Mouse (Mus musculus): Measurements from ENCODE around the gene Cfh.
"Not testable (repeated sequence)": the region's sequence is repeated elsewhere in the genome, so short reads cannot be mapped to it uniquely, and the experiment has no call there.

DNA sequence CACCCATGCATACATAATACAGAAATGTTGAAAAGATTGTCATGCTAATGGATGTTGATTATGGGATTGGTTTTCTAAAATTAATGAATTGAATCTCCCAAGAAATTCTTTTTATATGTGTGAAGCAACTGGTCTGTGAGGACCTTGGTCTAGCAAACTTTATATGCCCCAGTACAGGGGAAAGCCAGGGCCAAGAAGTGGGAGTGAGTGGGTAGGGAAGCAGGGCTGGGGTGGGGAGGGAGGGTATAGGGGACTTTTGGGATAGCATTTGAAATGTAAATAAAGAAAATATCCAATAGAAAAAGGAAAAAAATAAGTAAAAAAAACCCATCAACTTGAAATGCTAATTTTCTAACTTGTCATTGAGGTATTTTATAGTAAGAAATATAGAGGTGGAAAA, at the start of gene Cfh:
- TF ChIP-seq MAX (IDR thresholded peaks at IDR 0.05); CTCF (IDR thresholded peaks at IDR 0.05; ENCODE audit: control insufficient read depth, insufficient read depth, insufficient read length); USF1 (IDR thresholded peaks at IDR 0.05; ENCODE audit: low read depth): not testable (repeated sequence)
